Mouse (Mus musculus) ZHBTc4 (cell line): ENCODE measurements at regions not wholly inside any gene's neighbourhood (a gene's known extent, or its start where the extent isn't known, plus 50 kb on each side); places are given as distances from the start of the nearest gene placed in this dataset.

Source experiments
- DNase-seq: peaks from one replicate; pipeline ENCODE4 v3.0.0-alpha.2; 2011; ENCODE audit warnings: low read depth, low spot score

DNA sequence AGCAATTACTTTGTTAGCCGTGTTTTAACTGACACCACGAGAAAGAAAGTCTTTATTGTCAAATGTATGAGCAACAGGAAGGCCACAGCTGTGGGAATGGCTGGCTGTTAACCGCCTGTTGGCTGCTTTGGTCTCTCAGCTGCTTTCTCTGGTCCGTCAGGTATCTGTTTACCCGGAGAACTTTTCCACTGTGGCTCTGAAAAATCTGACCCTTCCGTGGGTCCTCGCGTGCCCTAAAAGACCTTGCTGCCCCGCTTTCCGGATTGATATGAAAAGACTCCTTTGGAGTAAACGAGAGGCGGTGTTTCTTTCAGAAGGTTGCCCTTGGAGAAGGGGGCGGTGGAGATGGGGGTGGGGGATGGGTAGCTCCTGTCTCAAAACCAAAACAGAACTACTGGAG is 75.9 kb downstream of the Sox14 start:
- DNase-seq = no peak

DNA sequence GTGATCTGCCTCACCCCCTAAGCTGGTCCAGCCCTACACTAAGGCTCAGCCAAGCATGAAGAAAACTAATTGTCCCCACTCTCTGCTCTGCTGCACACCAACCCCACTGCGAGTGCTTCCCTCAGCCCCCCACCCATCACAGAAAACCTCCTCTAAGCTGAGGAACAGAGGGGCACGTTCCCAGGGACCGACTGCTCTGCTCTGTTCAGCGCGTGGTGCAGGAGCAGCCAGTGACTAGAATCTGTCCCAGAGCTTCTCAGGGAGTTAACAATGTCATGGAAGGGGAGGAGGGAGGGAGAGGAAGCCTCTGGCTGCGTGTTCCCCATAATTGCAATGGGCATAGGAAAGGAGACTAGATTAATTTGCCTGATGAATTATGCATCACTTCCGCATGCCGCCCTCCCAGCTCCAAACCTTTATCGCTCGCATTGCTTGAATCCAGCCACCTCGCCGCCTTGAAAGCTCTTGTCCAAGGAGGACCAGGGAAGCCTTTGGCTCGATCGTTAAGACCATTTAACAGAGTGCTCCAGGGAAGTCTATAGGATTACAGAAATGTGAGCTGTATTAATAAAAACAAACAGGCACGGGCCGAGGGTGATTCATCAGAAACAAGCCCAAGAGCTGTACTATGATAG is 76.5 kb downstream of the Sox14 start:
- no peak for DNase-seq

DNA sequence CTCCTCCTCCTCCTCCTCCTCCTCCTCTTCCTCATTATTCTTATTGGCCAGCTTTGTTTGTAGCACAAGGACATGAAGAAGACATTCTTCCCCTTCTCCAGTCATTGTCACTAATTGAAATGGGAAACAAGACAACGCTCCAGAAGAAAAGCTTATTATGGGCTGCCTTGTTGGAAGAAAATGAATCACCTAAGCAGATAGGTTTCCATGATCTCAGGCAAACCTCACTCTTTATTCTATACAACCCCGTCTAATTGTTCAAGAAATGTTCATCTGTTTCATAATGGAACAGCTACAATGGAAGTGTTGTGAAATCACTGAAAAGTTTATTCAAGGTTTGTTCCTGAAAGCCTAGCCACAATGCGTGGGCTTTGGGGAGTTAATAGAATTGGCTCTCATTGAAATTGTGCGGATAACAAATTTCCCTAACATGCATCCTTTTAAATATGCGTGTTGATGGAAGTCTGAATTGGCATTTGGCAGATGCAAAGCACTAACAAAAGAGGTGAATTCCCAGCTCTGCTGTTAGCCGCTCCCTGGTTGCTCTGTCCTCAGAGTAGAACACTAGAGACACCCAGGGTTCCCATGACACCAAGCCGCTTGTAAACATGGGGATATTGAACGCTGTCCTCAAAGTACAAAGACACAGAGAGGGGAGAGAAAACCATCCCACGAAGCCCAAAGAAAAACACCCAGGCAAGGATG is 78.8 kb downstream of the Sox14 start:
- DNase-seq = peak; percentile 16

DNA sequence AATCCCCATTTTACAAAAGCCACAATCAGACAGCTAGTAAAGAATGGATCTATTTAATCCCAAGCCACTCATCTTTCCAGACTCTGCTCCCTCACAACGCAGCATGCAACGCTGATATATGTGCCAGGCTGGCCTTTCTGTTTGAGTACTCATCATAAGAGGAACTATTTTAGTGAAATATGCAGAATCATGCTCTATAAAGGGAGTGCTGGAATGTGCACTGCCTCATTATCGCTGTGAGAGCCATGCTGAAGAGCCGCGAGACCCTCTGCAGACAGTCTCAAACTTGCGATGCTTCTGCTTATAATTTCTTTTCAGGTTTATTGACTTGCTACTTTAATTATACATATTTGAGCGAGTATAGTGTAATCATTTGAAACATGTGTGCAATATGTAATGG is 75.6 kb upstream of the Cldn18 start:
- no peak for DNase-seq

DNA sequence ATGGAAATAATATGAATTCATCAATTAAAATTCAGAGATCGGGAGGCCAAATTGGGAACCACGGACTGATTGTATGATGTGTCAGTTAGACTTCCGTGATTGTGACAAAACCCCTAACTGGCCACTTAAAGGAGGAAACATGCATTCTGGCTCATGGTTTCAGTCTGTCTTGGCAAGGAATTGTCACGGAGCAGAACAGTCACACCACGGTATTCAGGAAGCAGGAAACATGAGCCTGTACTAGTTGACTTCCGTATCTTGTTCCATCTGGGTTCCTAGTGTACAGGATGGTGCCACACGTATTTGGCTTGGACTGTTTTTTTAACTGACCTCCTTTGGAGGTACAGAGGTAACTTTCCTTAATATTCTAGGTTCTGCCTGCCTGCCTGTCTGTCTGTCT is 69.8 kb upstream of the Cldn18 start:
- no peak for DNase-seq

DNA sequence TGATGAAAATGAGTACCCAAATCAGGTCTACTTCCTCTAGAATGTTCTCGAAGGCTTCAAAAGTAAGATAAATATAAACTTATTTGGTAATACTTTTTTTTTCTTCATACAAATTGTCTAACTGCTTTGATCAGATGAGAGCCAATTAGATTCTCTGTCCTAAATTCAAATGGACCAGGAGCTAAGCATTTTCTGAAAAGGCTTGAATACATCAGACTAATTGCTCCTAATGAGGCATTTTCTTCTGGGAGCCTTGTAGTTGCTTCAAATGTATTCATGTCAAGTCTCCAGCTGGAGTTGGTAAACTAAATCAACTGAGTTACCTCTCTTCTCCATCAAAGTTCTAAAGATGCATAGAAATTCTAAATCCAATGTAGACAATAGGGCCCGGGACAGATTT is 66.1 kb upstream of the Cldn18 start:
- DNase-seq = no peak

DNA sequence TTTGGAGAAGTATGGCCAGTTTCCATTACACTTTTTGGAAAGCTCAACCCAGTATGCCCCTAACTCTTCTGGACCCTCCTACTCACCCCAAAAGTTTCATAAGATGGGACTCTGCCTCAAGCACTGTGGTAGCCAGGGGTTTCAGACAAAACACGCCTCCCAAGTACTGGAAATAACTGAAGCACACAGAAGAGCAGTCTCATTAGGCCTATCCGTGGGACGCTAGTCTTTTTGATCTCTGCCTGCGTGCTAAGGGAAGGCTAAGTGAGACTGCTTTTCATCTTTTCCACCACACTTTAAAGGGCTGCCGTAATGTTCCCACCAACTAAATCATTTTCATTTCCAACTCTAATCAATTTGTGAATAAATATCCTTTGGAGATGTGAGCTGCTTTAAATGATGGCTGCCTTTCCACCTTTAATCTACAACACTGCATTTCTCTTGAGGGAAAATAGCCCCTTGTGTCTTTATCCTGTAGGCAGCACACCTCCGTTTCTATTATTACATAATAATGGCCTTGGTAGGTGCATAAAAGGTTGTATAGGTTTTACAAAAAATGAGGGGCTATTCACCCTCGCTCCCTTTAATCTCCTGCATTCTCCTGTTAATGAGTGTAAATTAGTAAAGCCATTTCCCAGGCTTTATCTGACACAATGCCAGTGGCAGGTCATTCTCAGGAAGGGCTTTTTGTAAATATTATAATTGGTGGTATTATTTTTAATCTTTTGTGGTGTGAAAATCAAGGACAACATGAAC is 65.5 kb upstream of the Cldn18 start:
- no peak for DNase-seq

DNA sequence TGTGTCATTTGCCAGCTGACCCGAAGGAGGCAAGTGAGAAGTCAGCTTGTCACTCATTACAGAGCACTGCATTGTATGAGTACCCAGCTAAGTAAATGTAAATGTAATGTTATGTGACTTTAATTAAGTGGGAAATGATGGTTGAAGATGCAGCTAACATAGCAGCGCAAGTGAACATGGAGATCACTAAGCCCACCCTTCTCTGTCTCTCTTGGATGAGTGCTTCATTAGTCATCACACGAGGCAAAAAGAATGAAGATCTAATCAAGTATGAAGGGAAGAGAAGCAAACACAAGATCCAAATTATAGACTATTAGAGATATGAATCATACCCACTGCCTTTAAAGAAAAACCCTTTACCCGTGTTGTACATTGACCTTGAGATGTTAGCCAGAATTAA is 61.8 kb upstream of the Cldn18 start:
- DNase-seq = no peak

DNA sequence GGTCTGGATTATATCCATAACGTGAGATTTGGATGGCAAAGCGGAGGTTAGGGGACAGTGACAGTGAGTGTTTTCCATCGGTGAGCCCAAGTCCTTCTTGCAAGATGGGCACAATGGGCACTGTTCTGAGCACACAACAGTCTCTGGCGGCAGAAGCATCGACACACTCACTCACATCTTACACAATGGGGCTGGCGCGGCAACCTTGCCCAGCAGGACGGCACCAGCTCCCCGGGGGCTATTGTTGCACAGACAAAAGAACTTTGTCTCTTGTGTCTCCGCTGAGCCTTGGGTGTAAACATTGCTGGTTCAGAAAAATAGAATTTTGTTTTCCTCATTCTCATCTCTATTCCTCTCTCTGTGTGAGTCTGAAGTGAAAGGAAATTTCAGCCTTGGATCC is 53.6 kb upstream of the Cldn18 start:
- peak; percentile 59 for DNase-seq
